Mouse (Mus musculus) brown adipose tissue, adult 24 weeks (tissue): ENCODE results near the gene Xpo5. TPM values are rescaled to one million over a fixed set of nuclear protein-coding genes. Genes with fewer than 3 reads are reported as not detected.

ENCODE experiments used
- H3K27ac ChIP-seq: fragments of 200-500 bp; replicated peaks from 2 replicates; pipeline ENCODE4 v1.5.1; 2012; ENCODE audit warnings: low read depth, mild to moderate bottlenecking, low read length
- H3K4me1 ChIP-seq: fragments of 200-500 bp; 2 replicates; pipeline ENCODE4 v1.6.1; 2012; ENCODE audit warnings: low read length, mixed read lengths; ENCODE audit not compliant: control insufficient read depth, insufficient read depth, insufficient read length
- H3K4me3 ChIP-seq: fragments of 200-500 bp; 2 replicates; pipeline ENCODE4 v1.5.1; 2012; ENCODE audit warnings: low read depth, mild to moderate bottlenecking, low read length, moderate library complexity; ENCODE audit not compliant: insufficient read depth
- polyA plus RNA-seq: library from polyadenylated mRNA; stranded (reverse); fragments of >200 nt; gene quantifications from 2 replicates; pipeline ENCODE4 v1.2.4, GENCODE M21; 2012; ENCODE audit not compliant: missing spikeins, insufficient read depth, insufficient read length

Gene Xpo5
- polyA plus RNA-seq, 1 experiment: 9.2 TPM

GRCm38 (mm10) chr17:46277586-46277985, 75.0 kb downstream of the Xpo5 start:
- Histone ChIP-seq H3K4me3 (no peak overlapping the region), H3K4me1 (peaks cover 18% of the 10 kb centered on the region; the same call in 1 of the 2 replicates), H3K27ac (no peak overlapping the region)

GRCm38 (mm10) chr17:46278011-46278765, 75.6 kb downstream of the Xpo5 start:
- no peak overlapping the region for H3K27ac ChIP-seq
- no peak overlapping the region for H3K4me3 ChIP-seq
- peaks cover 14% of the 10 kb centered on the region; the same call in 1 of the 2 replicates for H3K4me1 ChIP-seq

- Histone ChIP-seq H3K4me1 (peaks cover 9% of the 10 kb centered on the region; the same call in 1 of the 2 replicates), H3K27ac (peak within 1 kb of the TSS; percentile 82), H3K4me3 (peak within 1 kb of the TSS; percentile 91)
Observed at GRCm38 (mm10) chr17:46282483-46283123, 80.0 kb downstream of the Xpo5 start, which contains the start of gene Tjap1. TSS of gene Tjap1 (minus strand) at chr17:46283026.

- Histone ChIP-seq H3K4me3 (peak overlapping the region; percentile 34), H3K4me1 (peaks cover 9% of the 10 kb centered on the region; the same call in 1 of the 2 replicates), H3K27ac (no peak overlapping the region)
Observed at GRCm38 (mm10) chr17:46283140-46283539, 80.6 kb downstream of the Xpo5 start.

- peaks cover 9% of the 10 kb centered on the region; the same call in 1 of the 2 replicates for H3K4me1 ChIP-seq
- no peak overlapping the region for H3K27ac ChIP-seq
- no peak overlapping the region for H3K4me3 ChIP-seq
Observed at GRCm38 (mm10) chr17:46283911-46284310, 81.3 kb downstream of the Xpo5 start.

GRCm38 (mm10) chr17:46284653-46285052, 82.1 kb downstream of the Xpo5 start:
- Histone ChIP-seq H3K27ac (no peak overlapping the region), H3K4me1 (peaks cover 9% of the 10 kb centered on the region; the same call in 1 of the 2 replicates), H3K4me3 (no peak overlapping the region)

- Histone ChIP-seq H3K4me3 (no peak overlapping the region), H3K27ac (no peak overlapping the region), H3K4me1 (peaks cover 9% of the 10 kb centered on the region; the same call in 1 of the 2 replicates)
Observed at GRCm38 (mm10) chr17:46285407-46285806, 82.8 kb downstream of the Xpo5 start.

GRCm38 (mm10) chr17:46287678-46288095, 85.1 kb downstream of the Xpo5 start:
- no peaks in the 10 kb centered on the region; the same call in 1 of the 2 replicates for H3K4me1 ChIP-seq

More at GRCm38 (mm10) chr17:46287678-46288095, 85.1 kb downstream of the Xpo5 start:
- H3K4me3 ChIP-seq: no peak overlapping the region
- H3K27ac ChIP-seq: no peak overlapping the region

Other genes starting within 250 kb of the Xpo5 start
- 189 and 214 TPM in 2 replicates for gene Vegfa, start 170.4 kb upstream of the Xpo5 start, polyA plus RNA-seq
- gene Mrps18a, start 91.8 kb upstream of the Xpo5 start, polyA plus RNA-seq: 113 and 150 TPM in 2 replicates
- 1.3 TPM in 1 of 2 replicates, not detected in the other for gene Rsph9, start 58.6 kb upstream of the Xpo5 start, polyA plus RNA-seq
- 4.2 and 4.9 TPM in 2 replicates for gene Mad2l1bp, start 49.2 kb upstream of the Xpo5 start, polyA plus RNA-seq
- 19.3 and 23.4 TPM in 2 replicates for gene Gtpbp2, start 41.8 kb upstream of the Xpo5 start, polyA plus RNA-seq
- gene Polh, start 137 bp upstream of the Xpo5 start, polyA plus RNA-seq: 4.3 and 5.3 TPM in 2 replicates
- gene Polr1c, start 45.3 kb downstream of the Xpo5 start, polyA plus RNA-seq: 19.9 and 29.9 TPM in 2 replicates
- gene Yipf3, start 45.3 kb downstream of the Xpo5 start, polyA plus RNA-seq: 63.4 and 66.1 TPM in 2 replicates
- gene Lrrc73, start 50.7 kb downstream of the Xpo5 start, polyA plus RNA-seq: not detected in 2 replicates
- 8.6 and 13.5 TPM in 2 replicates for gene Tjap1, start 80.2 kb downstream of the Xpo5 start, polyA plus RNA-seq
- gene Dlk2, start 94.6 kb downstream of the Xpo5 start, polyA plus RNA-seq: not detected in 2 replicates
- 2.7 and 3.5 TPM in 2 replicates for gene Abcc10, start 125.6 kb downstream of the Xpo5 start, polyA plus RNA-seq
- 8.0 and 12.4 TPM in 2 replicates for gene Zfp318, start 180.9 kb downstream of the Xpo5 start, polyA plus RNA-seq
- gene Crip3, start 226.1 kb downstream of the Xpo5 start, polyA plus RNA-seq: not detected in 2 replicates
- gene Slc22a7, start 235.7 kb downstream of the Xpo5 start, polyA plus RNA-seq: not detected in 2 replicates